Mouse (Mus musculus): ENCODE measurements around the gene Ifi213. TPM values are rescaled to one million over a fixed set of nuclear protein-coding genes. Genes with fewer than 3 reads are reported as not detected.

The Ifi213 gene
- 100 to 1,000 TPM in 1 of 2 experiments, 10 to 100 TPM in 1; 79.5 to 136 TPM for total RNA-seq (2023)

GRCm38 (mm10) chr1:173598838-173599494, at the start of gene Ifi213:
Ifi213 (minus strand) TSS chr1:173599274.

GRCm38 (mm10) chr1:173630622-173631021, 31.5 kb upstream of the Ifi213 start, which contains the start of gene Ifi209:
Ifi209 (plus strand) TSS chr1:173630917.

GRCm38 (mm10) chr1:173535791-173536190, 63.3 kb downstream of the Ifi213 start, which contains the start of gene Ifi214:
Ifi214 (minus strand) TSS chr1:173535957.

Other genes starting within 250 kb of the Ifi213 start
- gene Aim2, start 248.4 kb downstream of the Ifi213 start, total RNA-seq (2023) = 100 to 1,000 TPM; 118 to 130 TPM
- not detected for gene Cadm3, start 231.6 kb downstream of the Ifi213 start, total RNA-seq (2023)
- 10 to 100 TPM; 61.4 to 87.1 TPM for gene Ifi206, start 108.2 kb downstream of the Ifi213 start, total RNA-seq (2023)
- 10 to 100 TPM; 40.4 to 47.6 TPM for gene Ifi214, start 63.3 kb downstream of the Ifi213 start, total RNA-seq (2023)
- gene Ifi209, start 31.6 kb upstream of the Ifi213 start, total RNA-seq (2023) = 100 to 1,000 TPM; 237 to 257 TPM
- gene Ifi208, start 74.4 kb upstream of the Ifi213 start, total RNA-seq (2023) = 10 to 100 TPM; 35.8 to 49.2 TPM
- gene Ifi207, start 142.5 kb upstream of the Ifi213 start, total RNA-seq (2023) = 1 to 10 TPM; 1.1 to 1.5 TPM
- gene Ifi204, start 167.7 kb upstream of the Ifi213 start, total RNA-seq (2023) = 10 to 100 TPM; 14.1 to 15.1 TPM

All from B cell, adult 67 days (primary cell).